Mouse (Mus musculus) intestine, embryonic 14.5 days (tissue): ENCODE data around the gene Phlda3. TPM values are rescaled to one million over a fixed set of nuclear protein-coding genes. Genes with fewer than 3 reads are reported as not detected.

Experiments
- ATAC-seq: fragments of 200-750 bp; cut with Nextera tagmentation; replicated peaks from 2 replicates; pipeline ENCODE4 v1.8.0; 2017; ENCODE audit warnings: low read depth, moderate number of reproducible peaks, moderate TSS enrichment, moderate library complexity; ENCODE audit not compliant: low FRiP score, low TSS enrichment
- DNase-seq: peaks from one replicate; pipeline ENCODE4 v3.0.0-alpha.2; 2018; ENCODE audit warnings: low spot score
- H3K27ac ChIP-seq: fragments of 300-500 bp; sonication (generic); 2 replicates; pipeline ENCODE4 v1.5.1; 2014; ENCODE audit warnings: low read depth, mild to moderate bottlenecking, control low read depth
- H3K27me3 ChIP-seq: fragments of 300-500 bp; sonication (generic); replicated peaks from 2 replicates; pipeline ENCODE4 v1.6.1; 2014; ENCODE audit warnings: low read length, control low read depth; ENCODE audit not compliant: control insufficient read depth, insufficient read depth
- H3K36me3 ChIP-seq: fragments of 300-500 bp; sonication (generic); 2 replicates; pipeline ENCODE4 v1.6.1; 2014; ENCODE audit warnings: low read length, control low read depth; ENCODE audit not compliant: control insufficient read depth, insufficient read depth
- H3K4me1 ChIP-seq: fragments of 300-500 bp; sonication (generic); replicated peaks from 2 replicates; pipeline ENCODE4 v1.6.1; 2014; ENCODE audit warnings: low read length, control low read depth, mixed read lengths; ENCODE audit not compliant: control insufficient read depth, insufficient read depth
- H3K4me2 ChIP-seq: fragments of 300-500 bp; sonication (generic); 2 replicates; pipeline ENCODE4 v1.6.1; 2014; ENCODE audit warnings: low read length
- H3K4me3 ChIP-seq: fragments of 300-500 bp; sonication (generic); 2 replicates; pipeline ENCODE4 v1.5.1; 2014; ENCODE audit warnings: low read depth, low read length, control low read depth, mixed read lengths
- H3K9ac ChIP-seq: fragments of 300-500 bp; sonication (generic); 2 replicates; pipeline ENCODE4 v1.6.1; 2014; ENCODE audit warnings: mild to moderate bottlenecking, low read length
- H3K9me3 ChIP-seq: fragments of 300-500 bp; sonication (generic); 2 replicates; pipeline ENCODE4 v1.6.1; 2016; ENCODE audit warnings: low read length, control low read depth; ENCODE audit not compliant: control insufficient read depth
- WGBS: fragments of 180-500 bp; shearing (Covaris S2); extraction: QIAGEN DNeasy Blood & Tissue Kit; methylation state at CpG from one replicate; pipeline ENCODE4 v1.1.7; 2014; 5-methylcytosine and 5-hydroxymethylcytosine counted together
- polyA plus RNA-seq: library from polyadenylated mRNA; unstranded; fragments of >200 nt; fragmentation: Nextera tagmentation; extraction: Ambion mirVana; gene quantifications from 2 replicates; pipeline ENCODE4 v1.2.1, GENCODE M21; 2014

The Phlda3 gene
- polyA plus RNA-seq, 1 experiment from 2014 or later, result 56.0 TPM

- H3K4me3 ChIP-seq, result no peak overlapping the region
- ATAC-seq (no peak), DNase-seq (no peak)
- peaks cover 16% of the 10 kb centered on the region for H3K4me1 ChIP-seq
- H3K27me3 ChIP-seq, result no peaks in the 10 kb centered on the region
- H3K36me3 ChIP-seq, result no peaks in the 10 kb centered on the region
- H3K4me2 ChIP-seq, result no peak overlapping the region
- no peaks in the 10 kb centered on the region for H3K9me3 ChIP-seq
- no peak overlapping the region for H3K27ac ChIP-seq
- no peak overlapping the region for H3K9ac ChIP-seq
- 96% methylated on average over 1 of the region's 1 CpGs for WGBS
These were observed 11.1 kb downstream of the Phlda3 start for GRCm38 (mm10) chr1:135777046-135777445.

- peak within 1 kb of the TSS; percentile 25 for H3K4me2 ChIP-seq
- DNase-seq (peak; percentile 69), ATAC-seq (peak; percentile 26; the same call in 1 of the 2 replicates)
- WGBS, result 19% methylated on average over 22 of the region's 22 CpGs
- H3K36me3 ChIP-seq, result no peaks in the 10 kb centered on the region
- H3K27me3 ChIP-seq, result no peaks in the 10 kb centered on the region
- H3K4me3 ChIP-seq, result no peak within 1 kb of the TSS
- H3K27ac ChIP-seq, result peak within 1 kb of the TSS; percentile 44; the same call in 1 of the 2 replicates
- no peak within 1 kb of the TSS for H3K9ac ChIP-seq
- H3K4me1 ChIP-seq, result peaks cover 16% of the 10 kb centered on the region
- H3K9me3 ChIP-seq, result no peaks in the 10 kb centered on the region
These were observed 13.0 kb downstream of the Phlda3 start, which contains the start of gene Tnni1 for GRCm38 (mm10) chr1:135778780-135779535. Gene Tnni1 (plus strand): TSS chr1:135779434.

GRCm38 (mm10) chr1:135780649-135781048 lies 14.7 kb downstream of the Phlda3 start:
- Histone ChIP-seq H3K4me3 (no peak overlapping the region), H3K4me1 (peaks cover 16% of the 10 kb centered on the region), H3K9me3 (no peaks in the 10 kb centered on the region), H3K4me2 (no peak overlapping the region), H3K27ac (no peak overlapping the region), H3K9ac (no peak overlapping the region), H3K27me3 (no peaks in the 10 kb centered on the region), H3K36me3 (no peaks in the 10 kb centered on the region)
- DNase-seq, result no peak
- ATAC-seq, result no peak
- WGBS, result 42% methylated on average over 4 of the region's 4 CpGs

- DNase-seq, result peak; percentile 89
- H3K9ac ChIP-seq, result no peak overlapping the region
- no peak overlapping the region for H3K4me3 ChIP-seq
- no peaks in the 10 kb centered on the region for H3K36me3 ChIP-seq
- H3K4me2 ChIP-seq, result no peak overlapping the region
- peaks cover 15% of the 10 kb centered on the region for H3K4me1 ChIP-seq
- peak; percentile 40; the same call in 1 of the 2 replicates for ATAC-seq
- WGBS, result 16% methylated on average over 13 of the region's 13 CpGs
- H3K9me3 ChIP-seq, result no peaks in the 10 kb centered on the region
- H3K27me3 ChIP-seq, result no peaks in the 10 kb centered on the region
- no peak overlapping the region for H3K27ac ChIP-seq
These were observed 15.3 kb downstream of the Phlda3 start for GRCm38 (mm10) chr1:135781220-135781619.

- H3K4me2 ChIP-seq, result no peak overlapping the region
- H3K9ac ChIP-seq, result no peak overlapping the region
- H3K27me3 ChIP-seq, result no peaks in the 10 kb centered on the region
- H3K4me1 ChIP-seq, result peaks cover 14% of the 10 kb centered on the region
- no peaks in the 10 kb centered on the region for H3K9me3 ChIP-seq
- no peak for DNase-seq
- WGBS, result 60% methylated on average over 10 of the region's 10 CpGs
- no peaks in the 10 kb centered on the region for H3K36me3 ChIP-seq
- ATAC-seq, result no peak
- no peak overlapping the region for H3K4me3 ChIP-seq
- H3K27ac ChIP-seq, result no peak overlapping the region
These were observed 16.9 kb downstream of the Phlda3 start for GRCm38 (mm10) chr1:135782816-135783215.

GRCm38 (mm10) chr1:135787799-135788198 lies 21.9 kb downstream of the Phlda3 start:
- H3K4me1 ChIP-seq, result no peaks in the 10 kb centered on the region
- no peaks in the 10 kb centered on the region for H3K9me3 ChIP-seq
- no peak overlapping the region for H3K27ac ChIP-seq
- no peaks in the 10 kb centered on the region for H3K27me3 ChIP-seq
- H3K4me3 ChIP-seq, result no peak overlapping the region
- 51% methylated on average over 3 of the region's 3 CpGs for WGBS
- 0 out of 2 replicates have a peak, but pooled peaks have one; percentile 21 for ATAC-seq
- H3K4me2 ChIP-seq, result no peak overlapping the region
- H3K36me3 ChIP-seq, result no peaks in the 10 kb centered on the region
- no peak overlapping the region for H3K9ac ChIP-seq
- peak; percentile 83 for DNase-seq

GRCm38 (mm10) chr1:135788708-135789107 lies 22.8 kb downstream of the Phlda3 start:
- Histone ChIP-seq H3K9me3 (no peaks in the 10 kb centered on the region), H3K36me3 (no peaks in the 10 kb centered on the region), H3K27me3 (no peaks in the 10 kb centered on the region), H3K4me2 (peak overlapping the region; percentile 21; the same call in 1 of the 2 replicates), H3K4me1 (peaks cover 5% of the 10 kb centered on the region), H3K9ac (no peak overlapping the region), H3K27ac (no peak overlapping the region), H3K4me3 (no peak overlapping the region)
- DNase-seq (peak; percentile 68), ATAC-seq (no peak)
- WGBS, result 20% methylated on average over 10 of the region's 10 CpGs

- no peaks in the 10 kb centered on the region for H3K27me3 ChIP-seq
- no peak overlapping the region for H3K27ac ChIP-seq
- H3K36me3 ChIP-seq, result no peaks in the 10 kb centered on the region
- H3K4me1 ChIP-seq, result peaks cover 16% of the 10 kb centered on the region
- H3K4me2 ChIP-seq, result no peak overlapping the region
- no peak overlapping the region for H3K4me3 ChIP-seq
- H3K9me3 ChIP-seq, result no peaks in the 10 kb centered on the region
- WGBS, result 10% methylated on average over 5 of the region's 5 CpGs
- DNase-seq, result peak; percentile 91
- no peak for ATAC-seq
- H3K9ac ChIP-seq, result no peak overlapping the region
These were observed 23.9 kb downstream of the Phlda3 start for GRCm38 (mm10) chr1:135789815-135790214.
